Mouse (Mus musculus) erythroblast, embryonic 14.5 days (primary cell): Measurements from ENCODE around the gene Gdf1.

Experiments used
- GATA1 ChIP-seq: IDR thresholded peaks from 2 replicates; pipeline ENCODE4 v1.6.1; 2012; ENCODE audit warnings: low read length, inconsistent platforms, mixed read lengths
- TAL1 ChIP-seq: IDR thresholded peaks from 3 replicates; pipeline ENCODE4 v1.6.1; 2012; ENCODE audit warnings: low read length, inconsistent platforms, mixed read lengths

- TF ChIP-seq TAL1, result no peak
- no peak for TF ChIP-seq GATA1
Observed at GRCm38 (mm10) chr8:70359411-70359810, 29.8 kb downstream of the Gdf1 start.
